Mouse (Mus musculus) forelimb bud, embryonic 11.5 days (tissue): ENCODE data around the gene Mfsd6l.

Experiments used
- DNase-seq: peaks from one replicate; pipeline ENCODE4 v3.0.0-alpha.2; 2012; ENCODE audit warnings: low read depth, low spot score

The Mfsd6l gene

GRCm38 (mm10) chr11:68601486-68601991 is 45.6 kb downstream of the Mfsd6l start:
- peak; percentile 41 for DNase-seq

- DNase-seq = peak; percentile 78
Observed at GRCm38 (mm10) chr11:68602200-68602931, 46.4 kb downstream of the Mfsd6l start.

GRCm38 (mm10) chr11:68607046-68607445 is 51.1 kb downstream of the Mfsd6l start:
- DNase-seq = no peak
